Mouse (Mus musculus) heart, postnatal 10 days (tissue): ENCODE measurements around the gene Gm47969. TPM values are rescaled to one million over a fixed set of nuclear protein-coding genes. Genes with fewer than 3 reads are reported as not detected.
A peak's percentile ranks its signal among the peaks of the same experiment; 100 is the strongest.

ENCODE experiments used
- DNase-seq, 2 experiments: peaks; one replicate each; pipeline ENCODE4 v3.0.0; 2021
- intact Hi-C: fragments of 180-260 bp; cut with DNase I; formaldehyde crosslinking; loops from one replicate; pipeline ENCODE4 v1.15.1; 2025
- total RNA-seq, 2 experiments: library from RNA; stranded (reverse); gene quantifications; 2 replicates each; pipeline ENCODE4 v1.2.3; 2021

Gm47969 gene
- total RNA-seq, 2 experiments from 2014 or later, result not detected

DNA sequence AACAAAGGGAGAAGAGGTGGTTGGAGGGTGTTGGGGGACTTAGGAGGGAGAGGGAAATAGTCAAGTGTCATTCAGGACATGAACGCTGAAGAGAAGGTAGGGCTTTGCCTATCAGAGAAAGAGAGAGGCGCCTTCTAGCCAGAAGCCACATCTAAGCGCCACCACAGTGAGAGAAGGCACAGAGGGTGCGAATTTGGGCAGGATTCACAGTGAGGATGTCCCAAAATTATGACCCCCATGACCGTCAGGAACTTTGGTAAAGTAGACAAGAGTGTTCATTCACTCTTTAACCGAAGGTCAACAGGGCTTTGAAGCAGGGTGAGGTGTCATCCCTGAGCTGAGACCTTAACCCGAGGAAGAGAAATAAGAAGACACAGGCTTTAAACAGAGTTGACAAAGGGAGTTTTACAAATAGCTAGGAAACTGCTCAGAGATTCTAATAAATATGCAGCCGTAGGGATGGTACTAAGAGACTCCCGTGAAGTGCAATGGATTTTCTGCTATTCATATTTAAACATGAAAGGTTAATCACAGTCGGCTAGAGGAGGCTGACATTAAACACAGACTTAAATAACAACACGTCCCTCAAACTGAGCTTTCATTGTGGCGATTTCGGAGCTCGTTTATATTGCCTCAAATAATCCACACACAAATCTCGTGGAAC lies 30.9 kb downstream of the Gm47969 start:
- no peak for DNase-seq
- intact Hi-C loops, result loop anchor here (1.0 kb wide), 1 partner anchor 288 kb away; no protein-coding TSS in a partner anchor

DNA sequence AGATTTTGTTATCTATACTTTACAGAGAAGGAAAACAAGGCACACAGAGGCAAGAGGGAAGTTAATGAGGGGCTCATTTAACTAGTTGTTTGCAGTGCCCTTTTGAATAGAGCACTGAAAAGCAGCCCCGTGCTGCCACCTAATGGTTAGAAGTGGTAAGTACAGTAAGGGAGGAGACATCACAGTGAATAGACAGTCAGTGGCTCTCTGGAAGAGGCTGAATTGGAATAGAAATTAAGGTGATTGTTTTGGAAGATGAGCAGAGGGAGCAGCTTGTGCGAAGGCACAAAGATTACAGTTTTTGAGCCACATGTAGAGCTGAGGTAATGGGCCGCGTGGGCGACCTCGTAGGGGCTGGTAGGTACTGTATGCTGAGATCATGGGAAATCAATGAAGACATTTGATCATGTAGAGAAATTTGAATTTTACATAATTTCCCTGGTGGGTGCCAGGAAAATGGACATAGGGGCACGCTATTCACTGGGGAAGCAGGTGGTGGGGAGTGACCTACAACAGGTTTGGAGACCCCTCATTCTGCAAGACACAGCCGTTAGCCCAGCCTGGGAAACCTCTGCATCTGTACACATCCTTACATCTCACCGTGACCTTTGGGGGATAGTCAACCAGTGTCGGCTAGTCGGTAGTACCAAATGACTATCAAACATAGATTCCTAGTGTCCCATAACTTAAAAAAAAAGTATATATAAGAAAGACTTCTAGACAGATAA lies 31.6 kb downstream of the Gm47969 start:
- peak; percentile 29 to 55 for DNase-seq
- intact Hi-C loops, result loop anchor here (1.0 kb wide), 1 partner anchor 289 kb away; no protein-coding TSS in a partner anchor

DNA sequence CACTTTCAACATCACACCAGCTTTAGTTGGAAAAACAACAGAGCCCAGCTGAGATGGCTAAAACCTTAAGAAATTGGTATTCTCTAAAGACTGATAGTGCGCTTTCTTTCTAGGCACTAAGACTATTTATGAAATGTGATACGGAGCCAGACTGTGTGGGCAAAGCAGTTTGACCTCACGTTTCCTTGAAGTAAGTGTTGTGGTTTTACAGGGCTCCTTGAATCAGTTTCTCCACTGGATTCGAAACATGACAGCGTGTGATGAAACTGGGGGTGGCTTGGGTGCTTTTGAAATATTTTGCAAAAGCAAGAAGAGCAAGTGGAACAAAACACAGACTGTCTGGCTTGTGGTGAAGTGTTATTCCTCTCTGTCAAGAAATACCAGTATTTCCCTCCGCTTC lies 32.3 kb downstream of the Gm47969 start:
- intact Hi-C loops, result no loop called here
- DNase-seq, result no peak

DNA sequence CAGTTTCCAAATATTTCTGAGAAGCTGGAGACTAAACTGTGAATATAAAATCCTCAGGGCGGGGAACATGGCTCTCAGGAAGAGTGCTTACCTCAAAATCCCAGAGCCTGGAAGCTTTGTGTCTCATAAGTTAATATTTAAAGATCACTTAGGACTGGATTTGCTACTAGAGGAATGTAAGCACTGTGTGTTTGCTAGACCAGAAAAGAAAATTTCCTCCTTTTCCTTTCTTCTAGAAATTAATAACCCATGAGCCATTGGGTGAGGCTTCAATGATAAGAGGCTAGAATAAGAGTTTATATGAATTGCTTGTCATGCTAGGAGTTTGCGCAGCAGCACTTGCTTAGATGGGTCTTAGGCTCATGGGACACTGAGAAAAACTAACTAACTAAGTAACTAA lies 40.1 kb downstream of the Gm47969 start:
- intact Hi-C loops, result no loop called here
- no peak for DNase-seq

DNA sequence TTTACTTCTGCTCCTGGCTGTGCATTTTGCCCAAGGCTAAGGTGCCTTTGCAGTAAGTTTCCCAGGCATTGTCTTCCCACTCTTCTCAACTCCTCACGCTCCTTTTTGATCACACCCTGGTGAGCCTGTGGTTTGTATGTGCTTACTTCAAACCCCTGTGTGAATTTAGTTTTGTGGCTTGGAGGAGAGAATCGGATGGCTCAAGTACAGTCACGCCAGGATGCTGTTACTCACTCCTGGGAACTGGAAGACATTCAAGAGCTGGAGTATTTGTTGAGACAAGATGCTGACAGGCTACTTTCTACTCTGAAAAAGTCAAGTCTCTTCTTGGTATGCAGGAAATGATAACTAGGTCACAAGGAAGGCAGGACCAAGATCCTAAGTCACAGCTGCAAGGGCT lies 46.5 kb downstream of the Gm47969 start:
- intact Hi-C loops, result no loop called here

More for the DNA sequence above, 46.5 kb downstream of the Gm47969 start:
- DNase-seq, result no peak

Other genes starting within 250 kb of the Gm47969 start
- 10 to 100 TPM; 39.9 to 43.2 TPM for gene Agfg1, start 205.4 kb upstream of the Gm47969 start, total RNA-seq
- under 1 TPM in 1 of 2 experiments, not detected in 1; 0.34 TPM for gene A030005L19Rik, start 131.6 kb upstream of the Gm47969 start, total RNA-seq
- gene A030014E15Rik, start 120.0 kb upstream of the Gm47969 start, total RNA-seq, result not detected
- gene Gm6217, start 113.5 kb upstream of the Gm47969 start, total RNA-seq, result not detected
- not detected for gene A030003K21Rik, start 101.5 kb upstream of the Gm47969 start, total RNA-seq
- gene Gm7544, start 88.9 kb upstream of the Gm47969 start, total RNA-seq, result not detected
- gene Gm47955, start 84.6 kb upstream of the Gm47969 start, total RNA-seq, result not detected
- gene Gm47959, start 44.4 kb upstream of the Gm47969 start, total RNA-seq, result not detected
- under 1 TPM; 0.62 to 0.72 TPM for gene Slc19a3, start 6.5 kb upstream of the Gm47969 start, total RNA-seq
- gene Krtap28-10, start 2.5 kb upstream of the Gm47969 start, total RNA-seq, result not detected
- not detected for gene A030005K14Rik, start 14.4 kb downstream of the Gm47969 start, total RNA-seq
- not detected for gene Krtap28-13, start 16.0 kb downstream of the Gm47969 start, total RNA-seq
- gene Ccl20, start 71.8 kb downstream of the Gm47969 start, total RNA-seq, result not detected
- under 1 TPM in 1 of 2 experiments, not detected in 1; 0.20 TPM for gene Daw1, start 114.8 kb downstream of the Gm47969 start, total RNA-seq